Mouse (Mus musculus) frontal cortex, adult 2 months (tissue): ENCODE measurements at regions not wholly inside any gene's neighbourhood (a gene's known extent, or its start where the extent isn't known, plus 50 kb on each side); places are given as distances from the start of the nearest gene placed in this dataset.

ENCODE experiments used
- DNase-seq, 2 experiments: peaks; one replicate each; pipeline ENCODE4 v3.0.0; 2022; ENCODE audit warnings: low spot score in 1 of 2; ENCODE audit errors: extremely low spot score in 1 of 2

- DNase-seq, result no peak
Observed at GRCm38 (mm10) chr15:63052570-63053255, 792.3 kb downstream of the Gsdmc2 start.

DNA sequence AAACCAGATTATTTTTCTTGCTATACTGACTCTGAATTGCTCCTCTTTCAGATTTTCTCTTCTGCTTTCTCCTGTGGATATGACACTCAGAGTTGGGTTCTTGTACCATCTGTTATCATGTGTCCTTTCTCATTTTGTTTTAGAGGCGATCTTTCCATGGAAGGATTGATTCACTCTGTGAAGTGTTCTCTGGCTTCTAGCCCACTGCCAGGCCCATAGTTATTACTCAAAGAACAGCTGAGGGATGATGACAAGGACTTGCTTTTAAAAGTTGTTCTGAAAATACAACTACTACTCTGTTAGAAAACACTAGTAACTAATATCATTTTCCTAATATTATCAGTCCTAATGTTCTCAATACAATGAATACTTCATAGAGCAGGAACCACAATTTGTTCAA, 794.9 kb downstream of the Gsdmc2 start:
- no peak for DNase-seq

DNA sequence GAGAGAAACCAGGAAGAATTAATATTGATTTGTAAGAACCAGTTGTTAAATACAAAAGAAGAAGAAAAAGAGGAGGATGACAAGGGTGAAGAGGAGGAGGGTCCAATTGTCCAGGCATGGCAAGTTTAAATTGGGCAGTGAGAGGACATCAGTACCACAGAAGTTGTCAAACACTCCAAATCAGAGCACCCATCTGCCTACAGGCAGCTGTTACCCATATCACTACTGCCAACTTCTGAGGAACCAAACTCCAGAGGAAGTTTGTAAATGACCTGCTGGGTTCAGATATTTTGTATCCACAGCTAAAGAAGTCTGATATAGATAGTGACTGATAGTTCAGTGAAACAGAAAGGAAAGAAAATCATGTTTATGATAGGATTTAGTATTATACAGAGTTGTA, 802.6 kb downstream of the Gsdmc2 start:
- DNase-seq, result no peak

- DNase-seq, result peak in 1 of 2 experiments; percentile 20
Observed at GRCm38 (mm10) chr15:63036241-63036640, 808.7 kb downstream of the Gsdmc2 start.

GRCm38 (mm10) chr15:63020826-63021225, 824.2 kb downstream of the Gsdmc2 start:
- DNase-seq, result no peak

- no peak for DNase-seq
Observed at GRCm38 (mm10) chr15:63017966-63018365, 827.0 kb downstream of the Gsdmc2 start.

DNA sequence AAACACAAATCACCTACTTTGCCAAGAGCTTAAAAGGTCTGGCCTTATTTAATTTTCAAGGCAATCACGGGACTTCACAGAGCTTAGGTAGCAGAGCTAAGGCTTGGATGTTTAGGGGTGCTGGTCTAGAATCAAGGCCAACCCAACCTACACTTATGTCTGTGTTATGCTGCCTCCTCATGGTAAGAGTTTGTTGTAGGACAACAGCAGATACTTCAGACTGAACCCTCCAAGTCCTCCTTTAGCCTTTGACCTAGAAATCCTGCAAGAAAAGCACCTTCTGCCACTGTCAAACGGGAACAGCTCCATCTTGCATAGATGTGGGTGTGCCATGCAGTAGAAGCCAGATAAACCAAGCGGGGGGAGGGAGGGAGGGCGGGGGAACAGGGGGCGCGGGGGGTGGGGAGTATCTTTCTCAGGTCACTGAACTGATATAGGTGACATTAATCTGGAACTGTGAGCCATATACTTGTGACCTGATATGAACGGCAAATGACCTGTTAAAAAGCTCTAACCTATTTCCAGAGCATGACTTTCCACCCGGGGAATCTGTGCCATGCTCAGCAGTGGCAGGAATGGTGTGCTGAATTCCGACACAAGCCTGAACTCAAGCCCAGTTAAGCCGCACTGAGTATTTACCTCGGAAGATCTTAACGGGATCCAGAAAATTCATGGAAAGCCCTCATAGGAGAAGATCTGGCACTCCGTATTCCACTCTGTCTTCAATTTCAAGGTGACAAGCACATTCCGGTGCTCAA, 838.3 kb downstream of the Gsdmc2 start:
- DNase-seq, result peak in 1 of 2 experiments; percentile 8

- no peak for DNase-seq
Observed at GRCm38 (mm10) chr15:62994691-62995090, 850.3 kb downstream of the Gsdmc2 start.

GRCm38 (mm10) chr15:62986871-62987270, 858.1 kb downstream of the Gsdmc2 start:
- no peak for DNase-seq

DNA sequence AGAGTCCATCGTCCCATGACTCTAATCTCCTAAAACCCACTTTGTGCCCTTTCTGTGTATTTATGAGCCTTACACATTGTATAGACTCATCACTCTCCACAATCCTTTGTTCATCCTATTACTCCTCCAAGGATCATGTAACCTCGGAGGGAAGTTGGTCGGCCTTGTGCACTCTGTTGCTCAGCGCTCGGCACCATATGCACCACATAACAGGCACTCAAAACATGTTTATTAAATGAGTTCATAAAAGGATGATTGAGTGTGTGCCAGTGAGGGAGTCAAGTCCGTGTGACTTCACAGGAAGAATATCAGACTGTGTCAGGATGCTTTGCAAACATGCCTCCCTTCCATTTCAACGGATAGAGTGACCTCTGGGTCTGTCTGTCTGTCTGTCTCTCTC, 858.8 kb downstream of the Gsdmc2 start:
- DNase-seq, result no peak

DNA sequence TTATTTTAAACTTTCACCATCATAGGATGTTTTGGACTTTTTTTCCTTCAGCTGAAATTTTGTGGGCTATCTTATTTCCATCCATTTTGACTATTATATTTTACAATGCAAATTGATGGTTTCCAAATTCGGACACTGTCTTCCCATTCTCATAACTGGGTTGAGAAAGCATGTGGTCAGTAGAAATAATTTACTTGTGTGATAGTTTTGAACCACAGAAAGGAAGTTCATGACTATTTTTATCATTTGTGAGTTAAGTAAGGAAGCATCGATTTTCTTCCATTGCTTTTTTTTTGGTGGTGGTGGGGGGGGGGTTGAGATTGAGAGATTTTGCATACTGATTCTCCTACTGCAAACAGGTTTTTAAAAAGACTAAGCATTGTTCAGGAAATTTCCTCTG, 874.4 kb downstream of the Gsdmc2 start:
- DNase-seq, result no peak

GRCm38 (mm10) chr15:62962681-62963080, 882.3 kb downstream of the Gsdmc2 start:
- DNase-seq, result peak in 1 of 2 experiments; percentile 20

- DNase-seq, result no peak
Observed at GRCm38 (mm10) chr15:62960623-62961022, 884.4 kb downstream of the Gsdmc2 start.

DNA sequence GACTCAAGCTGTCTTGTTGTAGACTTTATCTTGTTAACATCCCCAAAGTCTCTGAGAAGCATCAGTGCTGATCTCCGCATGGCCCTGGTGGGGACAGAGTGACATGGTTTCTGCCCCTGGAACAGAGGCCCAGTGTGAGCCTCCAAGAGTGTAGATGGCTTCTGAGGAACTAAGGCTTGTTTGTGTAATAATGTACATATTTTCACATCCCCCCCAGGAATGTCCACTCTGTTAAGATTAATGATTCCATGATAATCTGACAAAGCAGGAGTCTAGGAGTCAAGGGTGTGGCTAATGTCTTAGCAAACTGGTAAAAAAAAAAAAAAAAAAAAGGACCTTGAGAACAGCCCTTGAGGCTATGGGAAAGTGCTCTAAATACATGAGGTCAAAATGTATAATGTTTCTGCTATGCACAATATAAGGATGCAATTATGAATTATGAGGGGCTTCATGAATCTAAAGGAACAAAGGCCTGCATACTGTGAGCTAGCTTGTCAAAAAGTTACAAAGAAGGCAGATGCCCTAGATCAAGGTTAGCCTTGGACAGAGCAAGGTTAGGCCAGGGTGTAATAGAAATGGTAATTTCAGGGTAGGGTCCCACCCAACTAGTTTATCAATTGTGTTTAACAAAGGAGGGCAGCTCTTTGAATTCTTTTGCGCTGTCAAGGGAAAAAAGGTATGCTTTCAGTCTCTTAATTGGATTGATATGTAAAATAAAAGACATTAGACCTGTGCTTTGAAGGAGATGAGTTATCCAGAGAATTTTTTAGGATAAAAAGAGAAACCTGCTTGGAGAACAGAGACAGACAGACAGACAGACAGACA, 886.3 kb downstream of the Gsdmc2 start:
- DNase-seq, result no peak

- DNase-seq, result peak; percentile 11 to 52
Observed at GRCm38 (mm10) chr15:62954889-62955288, 890.1 kb downstream of the Gsdmc2 start.

GRCm38 (mm10) chr15:62954322-62954820, 890.6 kb downstream of the Gsdmc2 start:
- DNase-seq, result no peak

GRCm38 (mm10) chr15:62953215-62953941, 891.6 kb downstream of the Gsdmc2 start:
- DNase-seq, result peak; percentile 41 to 69

GRCm38 (mm10) chr15:62952487-62953214, 892.3 kb downstream of the Gsdmc2 start:
- no peak for DNase-seq

DNA sequence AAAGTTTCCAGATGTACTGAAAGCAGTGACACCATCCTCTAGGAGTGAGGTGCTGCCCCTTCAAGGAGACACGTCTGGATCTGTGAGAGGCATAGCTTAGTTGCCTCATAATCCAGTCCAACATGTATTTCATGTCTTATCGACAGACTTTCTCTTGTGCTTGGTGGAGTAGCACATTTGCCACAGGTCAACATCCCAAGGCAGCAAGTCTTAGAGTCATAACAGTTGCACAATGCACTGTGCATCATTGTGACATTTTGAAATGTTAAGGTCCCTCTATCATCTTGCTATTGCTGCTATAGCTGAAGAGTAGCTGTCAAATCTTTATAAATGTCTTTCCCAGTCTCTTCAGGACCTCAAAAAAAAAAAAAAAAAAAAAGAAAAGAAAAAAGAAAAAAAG, 905.6 kb downstream of the Gsdmc2 start:
- no peak for DNase-seq

DNA sequence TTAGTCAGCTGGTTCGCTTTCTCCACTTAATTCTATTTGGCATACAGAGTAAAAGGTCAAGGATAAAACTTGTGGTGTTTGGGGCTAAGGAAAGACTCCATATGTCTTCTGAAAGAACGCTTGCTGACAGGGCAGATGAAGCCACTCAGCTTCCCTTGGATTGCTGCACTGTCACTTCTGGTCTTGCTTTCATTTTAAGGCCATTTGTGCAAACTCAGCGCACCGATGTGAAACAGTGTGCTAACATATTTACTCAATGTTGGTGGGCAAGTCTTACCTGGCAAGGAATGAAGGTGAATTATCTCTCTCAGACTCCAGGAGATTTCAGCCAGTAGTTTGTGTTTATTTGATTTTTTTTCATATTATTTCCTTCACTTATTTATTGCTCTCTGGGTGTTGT, 907.2 kb downstream of the Gsdmc2 start:
- no peak for DNase-seq
